ENCODE assay signal across 15 mouse cellular contexts in genomic region chr12:91642426-91643093, GRCm38 (mm10). TPM values are rescaled to one million over a fixed set of nuclear protein-coding genes. Genes with fewer than 3 reads are reported as not detected.
DNase-seq lines count a peak whose midpoint lies in the region; ATAC-seq and TF ChIP-seq lines count a peak whose summit lies in the region.
"Had no signal": no experiment of that assay in that cellular context is flagged by ENCODE, and none has a peak within 500 bp of the region (broad histone marks: within the 10 kb centered on the region; RNA-seq: fewer than 3 reads in every experiment).

No protein-coding gene starts in this region.

- H3K9me3 ChIP-seq in hindbrain, embryonic 10.5 days, result peaks cover 3% of the 10 kb centered on the region; the same call in 1 of the 2 replicates
- H3K9me3 ChIP-seq in hindbrain, postnatal 0 days (ENCODE audit: low read length), result no peaks in the 10 kb centered on the region
- no peaks in the 10 kb centered on the region for H3K9me3 ChIP-seq in hindbrain, embryonic 12.5 days (replicated peaks)
- H3K9me3 ChIP-seq in midbrain, embryonic 15.5 days, result no peaks in the 10 kb centered on the region
- H3K9me3 ChIP-seq: embryonic facial prominence, embryonic 15.5 days; intestine, embryonic 15.5 days; kidney, embryonic 15.5 days; limb, embryonic 13.5 days; liver, embryonic 15.5 days had no signal

- no peak for TF ChIP-seq POLR2A in brain, embryonic 14.5 days (IDR thresholded peaks at IDR 0.05; ENCODE audit: borderline replicate concordance, extremely low read depth, insufficient read depth, insufficient read length, poor library complexity, severe bottlenecking)

- no peak for ATAC-seq in hindbrain, postnatal 0 days
- peak; percentile 57 for ATAC-seq in hindbrain, embryonic 12.5 days (ENCODE audit: low FRiP score)
- no peak for ATAC-seq in midbrain, embryonic 15.5 days (replicated peaks)
- no peak for ATAC-seq in inflammation-experienced regulatory T-cells, adult 6 months
- ATAC-seq: intestine, embryonic 15.5 days had no signal

- peaks cover 24% of the 10 kb centered on the region for H3K36me3 ChIP-seq in hindbrain, embryonic 10.5 days
- no peaks in the 10 kb centered on the region for H3K36me3 ChIP-seq in hindbrain, postnatal 0 days (ENCODE audit: insufficient read depth, low read length)
- H3K36me3 ChIP-seq in hindbrain, embryonic 12.5 days, result peaks cover 6% of the 10 kb centered on the region; the same call in 1 of the 2 replicates
- no peaks in the 10 kb centered on the region for H3K36me3 ChIP-seq in midbrain, embryonic 15.5 days (replicated peaks)
- H3K36me3 ChIP-seq: intestine, embryonic 15.5 days had no signal

- 85% methylated on average over 12 of the region's 12 CpGs for WGBS in hindbrain, embryonic 10.5 days
- WGBS in hindbrain, postnatal 0 days, result 61% methylated on average over 12 of the region's 12 CpGs
- 67% methylated on average over 12 of the region's 12 CpGs for WGBS in hindbrain, embryonic 12.5 days
- 55% methylated on average over 12 of the region's 12 CpGs for WGBS in midbrain, embryonic 15.5 days

- peaks cover 20% of the 10 kb centered on the region for H3K4me1 ChIP-seq in hindbrain, embryonic 10.5 days (replicated peaks)
- H3K4me1 ChIP-seq in hindbrain, postnatal 0 days (ENCODE audit: insufficient read depth, low read length), result peaks cover 8% of the 10 kb centered on the region
- peaks cover 16% of the 10 kb centered on the region for H3K4me1 ChIP-seq in hindbrain, embryonic 12.5 days
- H3K4me1 ChIP-seq in midbrain, embryonic 15.5 days, result peaks cover 15% of the 10 kb centered on the region

- peak overlapping the region; percentile 79; the same call in 1 of the 2 replicates for H3K27ac ChIP-seq in hindbrain, embryonic 10.5 days
- no peak overlapping the region for H3K27ac ChIP-seq in hindbrain, postnatal 0 days
- H3K27ac ChIP-seq in hindbrain, embryonic 12.5 days, result peak overlapping the region; percentile 88
- H3K27ac ChIP-seq in midbrain, embryonic 15.5 days, result peak overlapping the region; percentile 32; the same call in 1 of the 2 replicates
- H3K27ac ChIP-seq: embryonic facial prominence, embryonic 15.5 days; intestine, embryonic 15.5 days; kidney, embryonic 15.5 days; limb, embryonic 13.5 days; liver, embryonic 15.5 days had no signal

- DNase-seq in hindbrain, embryonic 10.5 days (ENCODE audit: low spot score), result no peak
- DNase-seq in hindbrain, postnatal 0 days (ENCODE audit: low spot score), result no peak
- peak; percentile 48 for DNase-seq in brain, embryonic 14.5 days (ENCODE audit: low read depth)
- DNase-seq in embryo, embryonic 9.5 days (ENCODE audit: extremely low spot score), result no peak
- DNase-seq in layer of hippocampus, adult 11-12 months (ENCODE audit: low spot score), result no peak
- DNase-seq: cerebellum, adult 11 months had no signal

- H3K9ac ChIP-seq in hindbrain, postnatal 0 days (replicated peaks; ENCODE audit: low read length), result no peak overlapping the region
- no peak overlapping the region for H3K9ac ChIP-seq in hindbrain, embryonic 12.5 days
- no peak overlapping the region for H3K9ac ChIP-seq in midbrain, embryonic 15.5 days
- H3K9ac ChIP-seq: embryonic facial prominence, embryonic 15.5 days; intestine, embryonic 15.5 days; kidney, embryonic 15.5 days; limb, embryonic 13.5 days; liver, embryonic 15.5 days had no signal

- no peak overlapping the region for H3K4me3 ChIP-seq in hindbrain, embryonic 10.5 days
- no peak overlapping the region for H3K4me3 ChIP-seq in hindbrain, postnatal 0 days (ENCODE audit: low read length)
- no peak overlapping the region for H3K4me3 ChIP-seq in hindbrain, embryonic 12.5 days
- no peak overlapping the region for H3K4me3 ChIP-seq in midbrain, embryonic 15.5 days
- H3K4me3 ChIP-seq: liver, embryonic 15.5 days had no signal

- no peaks in the 10 kb centered on the region for H3K27me3 ChIP-seq in hindbrain, embryonic 10.5 days (ENCODE audit: insufficient read depth, poor library complexity, severe bottlenecking)
- no peaks in the 10 kb centered on the region for H3K27me3 ChIP-seq in hindbrain, postnatal 0 days (ENCODE audit: insufficient read depth, low read length)
- H3K27me3 ChIP-seq in hindbrain, embryonic 12.5 days, result no peaks in the 10 kb centered on the region
- no peaks in the 10 kb centered on the region for H3K27me3 ChIP-seq in midbrain, embryonic 15.5 days (replicated peaks)
- H3K27me3 ChIP-seq: embryonic facial prominence, embryonic 15.5 days; intestine, embryonic 15.5 days; kidney, embryonic 15.5 days; limb, embryonic 13.5 days; liver, embryonic 15.5 days; megakaryocyte, embryonic 14.5 days had no signal

- no peak overlapping the region for H3K4me2 ChIP-seq in hindbrain, postnatal 0 days (ENCODE audit: low read depth, low read length)
- no peak overlapping the region for H3K4me2 ChIP-seq in hindbrain, embryonic 12.5 days (replicated peaks)
- no peak overlapping the region for H3K4me2 ChIP-seq in midbrain, embryonic 15.5 days

- TF ChIP-seq CTCF in hindbrain, postnatal 0 days (IDR thresholded peaks at IDR 0.05; ENCODE audit: low read depth), result no peak
- TF ChIP-seq CTCF in brain, embryonic 14.5 days (IDR thresholded peaks at IDR 0.05; ENCODE audit: borderline replicate concordance, extremely low read depth, insufficient read depth, insufficient read length), result no peak

RNA-seq across cellular contexts. Expression of gene Gtf2a1, which starts 52.3 kb away (rescaled TPM):
- 61.5 and 62.8 TPM in 2 replicates for polyA plus RNA-seq in hindbrain, embryonic 10.5 days (2016; fragmentation: Nextera tagmentation; extraction: Ambion mirVana)
- total RNA-seq in hindbrain, postnatal 0 days (2014; rRNA removed), result 25.0 and 25.6 TPM in 2 replicates
- 35.2 and 35.9 TPM in 2 replicates for polyA plus RNA-seq in hindbrain, postnatal 0 days (2015; fragmentation: Nextera tagmentation; extraction: Ambion mirVana)
- polyA plus RNA-seq in brain, embryonic 14.5 days (2012; rRNA removed), result 27.1 and 35.5 TPM in 2 replicates
- polyA plus RNA-seq in hindbrain, embryonic 12.5 days (2016; fragmentation: Nextera tagmentation; extraction: Ambion mirVana), result 78.2 and 86.8 TPM in 2 replicates
- polyA plus RNA-seq in midbrain, embryonic 15.5 days (2015; fragmentation: Nextera tagmentation; extraction: Ambion mirVana), result 60.5 and 65.8 TPM in 2 replicates
- polyA plus RNA-seq in inflammation-experienced regulatory T-cells, adult 6 months (2017; shearing (Covaris generic)), result 10 to 100 TPM; 69.7 to 92.8 (median 81.7) TPM
